Mouse (Mus musculus) heart, embryonic 13.5 days (tissue): ENCODE results near the gene Gm13277. TPM values are rescaled to one million over a fixed set of nuclear protein-coding genes. Genes with fewer than 3 reads are reported as not detected.
"Not testable (repeated sequence)": the region's sequence is repeated elsewhere in the genome, so short reads cannot be mapped to it uniquely, and the experiment has no call there.

ENCODE experiments used
- ATAC-seq: fragments of 200-750 bp; cut with Nextera tagmentation; 2 replicates; pipeline ENCODE4 v1.8.0; 2017; ENCODE audit warnings: moderate TSS enrichment; ENCODE audit not compliant: insufficient number of reproducible peaks, low FRiP score, low TSS enrichment; ENCODE audit errors: extremely low read depth
- H3K27ac ChIP-seq: fragments of 300-500 bp; sonication (generic); replicated peaks from 2 replicates; pipeline ENCODE4 v1.5.1; 2015; ENCODE audit warnings: moderate library complexity, mild to moderate bottlenecking, inconsistent platforms
- H3K27me3 ChIP-seq: fragments of 300-500 bp; sonication (generic); replicated peaks from 2 replicates; pipeline ENCODE4 v1.6.1; 2015; ENCODE audit warnings: mild to moderate bottlenecking, inconsistent platforms
- H3K36me3 ChIP-seq: fragments of 300-500 bp; sonication (generic); 2 replicates; pipeline ENCODE4 v1.6.1; 2015; ENCODE audit warnings: mild to moderate bottlenecking, inconsistent platforms
- H3K4me1 ChIP-seq: fragments of 300-500 bp; sonication (generic); 2 replicates; pipeline ENCODE4 v1.6.1; 2015; ENCODE audit warnings: inconsistent platforms
- H3K4me2 ChIP-seq: fragments of 300-500 bp; sonication (generic); 2 replicates; pipeline ENCODE4 v1.6.1; 2015; ENCODE audit warnings: inconsistent platforms, mild to moderate bottlenecking, moderate library complexity
- H3K4me3 ChIP-seq: fragments of 300-500 bp; sonication (generic); 2 replicates; pipeline ENCODE4 v1.5.1; 2015; ENCODE audit warnings: moderate library complexity, mild to moderate bottlenecking, inconsistent platforms
- H3K9ac ChIP-seq: fragments of 300-500 bp; sonication (generic); 2 replicates; pipeline ENCODE4 v1.6.1; 2015; ENCODE audit warnings: inconsistent platforms, mild to moderate bottlenecking, moderate library complexity
- H3K9me3 ChIP-seq: fragments of 300-500 bp; sonication (generic); 2 replicates; pipeline ENCODE4 v1.6.1; 2016; ENCODE audit warnings: inconsistent platforms
- WGBS: fragments of 180-500 bp; shearing (Covaris S2); methylation state at CpG from one replicate; pipeline ENCODE4 v1.1.7; 2015; ENCODE audit warnings: mixed read lengths; 5-methylcytosine and 5-hydroxymethylcytosine counted together
- polyA plus RNA-seq: library from polyadenylated mRNA; unstranded; fragments of >200 nt; fragmentation: Nextera tagmentation; extraction: Ambion mirVana; gene quantifications from 2 replicates; pipeline ENCODE4 v1.2.1, GENCODE M21; 2015

Gene Gm13277
- not detected in 2 replicates for polyA plus RNA-seq

DNA sequence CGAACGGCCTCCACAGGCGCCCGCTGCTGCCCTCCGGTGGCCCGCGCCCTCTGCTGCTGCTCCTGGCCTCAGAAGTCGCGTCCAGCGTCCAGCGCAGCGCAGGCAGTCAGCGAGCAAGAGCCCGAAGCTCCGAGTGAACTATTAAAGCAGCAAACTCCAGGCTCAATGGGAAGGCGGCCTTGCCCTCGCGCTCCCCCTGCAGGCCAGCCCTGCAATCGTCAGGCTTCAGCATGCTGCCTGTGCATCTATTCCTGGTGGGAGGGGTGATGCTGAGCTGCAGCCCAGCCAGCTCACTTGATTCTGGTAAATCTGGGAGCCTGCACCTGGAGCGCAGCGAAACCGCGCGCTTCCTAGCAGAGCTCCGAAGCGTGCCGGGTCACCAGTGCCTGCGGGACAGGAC is at the start of gene Gm13277:
TSS of gene Gm13277 (plus strand) at position 231 of the 400 bp plus-strand sequence.
- not testable (repeated sequence) for H3K27me3 ChIP-seq, H3K9ac ChIP-seq, H3K36me3 ChIP-seq, H3K9me3 ChIP-seq, H3K27ac ChIP-seq, ATAC-seq, H3K4me2 ChIP-seq, H3K4me1 ChIP-seq, H3K4me3 ChIP-seq
- WGBS: no CpG with 5 or more reads among the region's 28 CpGs

DNA sequence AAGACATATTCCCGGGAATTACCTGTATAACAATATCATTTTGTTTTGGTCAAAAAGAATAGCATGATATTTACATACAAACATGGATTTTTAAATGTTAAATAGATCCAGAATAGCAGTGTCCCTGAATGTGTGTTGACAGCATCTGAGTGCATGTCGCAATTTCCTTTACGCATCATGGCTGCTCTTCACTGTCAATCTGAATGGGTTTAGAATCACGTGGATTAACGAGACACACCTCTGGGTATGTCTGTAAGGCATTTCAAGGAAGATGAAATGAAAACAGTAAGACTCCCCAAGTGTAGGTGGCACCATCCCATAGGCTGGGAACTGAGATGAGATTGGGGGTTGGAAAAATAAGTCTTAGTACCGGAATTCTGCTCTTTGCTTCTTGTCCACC is 49.4 kb upstream of the Gm13277 start:
- 81% methylated on average over 6 of the region's 6 CpGs for WGBS
- Histone ChIP-seq H3K4me2 (no peak overlapping the region), H3K9me3 (no peaks in the 10 kb centered on the region), H3K36me3 (no peaks in the 10 kb centered on the region), H3K27ac (no peak overlapping the region), H3K27me3 (peaks cover 12% of the 10 kb centered on the region; the same call in 1 of the 2 replicates), H3K9ac (no peak overlapping the region), H3K4me3 (no peak overlapping the region), H3K4me1 (peaks cover 4% of the 10 kb centered on the region)
- no peak for ATAC-seq

DNA sequence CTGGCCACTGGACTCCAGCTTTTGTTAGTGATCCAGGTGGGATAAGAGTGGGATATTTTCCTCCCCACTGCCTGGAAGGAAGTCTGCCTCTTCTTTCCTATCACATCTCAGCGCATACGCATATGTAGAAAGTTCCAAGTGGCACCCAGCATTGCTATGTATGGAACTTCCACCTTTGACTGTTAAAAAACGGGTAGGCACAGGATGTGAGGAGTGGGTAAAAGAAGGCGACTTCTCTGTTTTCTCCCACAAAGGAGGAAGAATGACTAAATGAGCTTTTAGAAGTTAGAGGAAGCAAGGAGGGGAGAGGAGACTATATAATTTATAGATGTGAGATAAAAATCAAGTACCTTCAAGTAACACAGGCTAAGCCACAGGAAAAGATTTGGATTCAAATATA is 47.0 kb upstream of the Gm13277 start:
- H3K4me2 ChIP-seq: no peak overlapping the region
- H3K4me1 ChIP-seq: peaks cover 4% of the 10 kb centered on the region
- no peak overlapping the region for H3K9ac ChIP-seq
- H3K27ac ChIP-seq: no peak overlapping the region
- H3K36me3 ChIP-seq: no peaks in the 10 kb centered on the region
- H3K9me3 ChIP-seq: no peaks in the 10 kb centered on the region
- no peak for ATAC-seq
- 76% methylated on average over 4 of the region's 4 CpGs for WGBS
- no peak overlapping the region for H3K4me3 ChIP-seq
- H3K27me3 ChIP-seq: peaks cover 7% of the 10 kb centered on the region; the same call in 1 of the 2 replicates

DNA sequence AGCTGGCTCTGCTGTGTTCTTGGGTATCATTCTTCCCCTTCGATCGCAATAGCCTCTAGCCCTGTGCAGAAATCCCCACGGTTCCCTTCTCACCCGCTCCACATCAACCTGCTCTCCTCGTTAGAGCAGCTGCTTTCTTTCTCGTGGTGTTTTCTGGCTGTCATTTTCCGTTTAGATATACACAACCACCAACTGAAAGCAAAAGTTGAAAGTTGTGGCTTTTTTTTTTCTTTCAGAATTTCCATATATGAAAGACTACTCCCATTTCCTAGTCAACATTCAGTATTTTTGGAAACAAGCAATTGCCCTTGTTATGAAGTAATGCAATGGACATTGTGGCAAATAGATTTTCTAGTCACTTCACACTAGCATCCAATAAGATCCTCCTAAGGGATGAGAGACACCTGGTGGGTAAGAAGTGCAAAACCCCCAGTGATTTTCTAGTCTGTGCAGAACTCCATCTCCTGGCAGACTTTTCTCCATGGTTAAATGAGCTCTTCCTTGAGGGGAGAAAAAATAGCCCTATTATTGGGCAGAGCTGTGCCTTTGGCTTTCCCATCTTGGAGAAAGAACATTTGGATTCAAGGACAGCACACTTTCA is 45.6 kb upstream of the Gm13277 start:
- Histone ChIP-seq H3K27ac (no peak overlapping the region), H3K27me3 (peaks cover 7% of the 10 kb centered on the region; the same call in 1 of the 2 replicates), H3K4me1 (peaks cover 2% of the 10 kb centered on the region), H3K4me3 (no peak overlapping the region), H3K4me2 (no peak overlapping the region), H3K36me3 (no peaks in the 10 kb centered on the region), H3K9me3 (no peaks in the 10 kb centered on the region), H3K9ac (no peak overlapping the region)
- ATAC-seq: no peak
- 63% methylated on average over 7 of the region's 7 CpGs for WGBS

DNA sequence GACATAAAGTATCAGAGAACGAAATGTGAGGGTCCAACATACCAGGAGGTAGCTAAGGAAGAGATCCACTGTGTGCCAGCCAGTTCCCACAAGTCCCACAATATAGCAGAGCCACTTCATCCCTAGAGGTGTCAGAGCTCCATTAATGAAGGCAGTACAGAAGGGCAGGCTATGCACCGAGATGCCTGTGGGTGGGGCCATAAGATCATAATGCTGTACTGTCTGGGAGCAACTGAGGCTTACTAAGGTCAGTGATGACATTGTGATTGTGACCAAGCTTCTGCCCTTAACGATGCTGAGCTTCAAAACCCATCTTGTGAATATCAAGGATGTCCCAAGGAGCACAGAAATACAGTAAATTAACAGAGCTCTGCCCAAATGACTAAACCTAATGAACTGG is 44.2 kb upstream of the Gm13277 start:
- WGBS: 58% methylated on average over 3 of the region's 3 CpGs
- ATAC-seq: no peak
- no peak overlapping the region for H3K27ac ChIP-seq
- no peaks in the 10 kb centered on the region for H3K36me3 ChIP-seq
- no peak overlapping the region for H3K4me3 ChIP-seq
- peaks cover 3% of the 10 kb centered on the region; the same call in 1 of the 2 replicates for H3K27me3 ChIP-seq
- H3K9me3 ChIP-seq: no peaks in the 10 kb centered on the region
- H3K4me2 ChIP-seq: no peak overlapping the region
- H3K4me1 ChIP-seq: no peaks in the 10 kb centered on the region
- no peak overlapping the region for H3K9ac ChIP-seq

DNA sequence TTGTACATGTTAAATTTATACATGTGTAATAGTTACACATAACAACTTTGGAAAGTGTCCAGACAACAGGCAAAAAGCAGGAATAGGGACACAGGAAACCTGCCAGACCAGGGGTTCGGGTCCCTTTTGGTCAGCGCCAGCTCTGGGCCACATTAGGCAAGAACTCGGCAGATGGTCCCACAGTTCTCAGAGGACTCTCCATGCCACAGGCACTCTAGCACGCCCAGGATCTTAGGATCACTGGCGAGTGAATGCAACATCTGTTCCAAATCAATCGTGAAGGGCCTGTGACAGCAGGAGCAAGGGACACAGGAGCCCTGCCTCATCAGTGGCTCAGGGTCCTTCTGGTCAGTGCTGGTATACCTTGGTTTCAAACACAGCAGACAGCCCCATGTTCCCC is 38.5 kb upstream of the Gm13277 start:
- 56% methylated on average over 6 of the region's 6 CpGs for WGBS
- Histone ChIP-seq H3K36me3 (no peaks in the 10 kb centered on the region), H3K9me3 (no peaks in the 10 kb centered on the region), H3K27me3 (no peaks in the 10 kb centered on the region; the same call in 1 of the 2 replicates), H3K9ac (no peak overlapping the region), H3K4me1 (no peaks in the 10 kb centered on the region), H3K4me3 (no peak overlapping the region), H3K27ac (no peak overlapping the region), H3K4me2 (no peak overlapping the region)
- no peak for ATAC-seq

DNA sequence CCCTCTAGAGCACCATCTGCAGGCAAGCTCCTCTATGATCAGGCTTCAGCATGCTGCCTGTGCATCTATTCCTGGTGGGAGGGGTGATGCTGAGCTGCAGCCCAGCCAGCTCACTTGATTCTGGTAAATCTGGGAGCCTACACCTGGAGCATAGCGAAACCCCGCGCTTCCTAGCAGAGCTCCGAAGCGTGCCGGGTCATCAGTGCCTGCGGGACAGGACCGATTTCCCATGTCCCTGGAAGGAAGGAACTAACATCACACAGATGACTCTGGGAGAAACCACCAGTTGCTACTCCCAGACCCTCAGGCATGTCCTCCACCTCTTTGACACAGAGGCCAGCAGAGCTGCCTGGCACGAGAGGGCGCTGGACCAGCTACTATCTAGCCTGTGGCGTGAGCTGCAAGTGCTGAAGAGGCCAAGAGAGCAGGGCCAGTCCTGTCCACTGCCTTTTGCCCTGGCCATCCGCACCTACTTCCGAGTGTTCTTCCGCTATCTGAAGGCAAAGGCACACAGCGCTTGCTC is 33.6 kb upstream of the Gm13277 start, which contains the start of gene Gm13271:
TSS of gene Gm13271 (plus strand) at position 51 of the 523 bp plus-strand sequence.
- Histone ChIP-seq H3K27ac (peak within 1 kb of the TSS; percentile 48; the same call in 1 of the 2 replicates), H3K4me1 (peaks cover 15% of the 10 kb centered on the region)
- not testable (repeated sequence) for H3K4me2 ChIP-seq, H3K9me3 ChIP-seq, H3K36me3 ChIP-seq, H3K9ac ChIP-seq, H3K27me3 ChIP-seq, H3K4me3 ChIP-seq, ATAC-seq
- 56% methylated on average over 15 of the region's 15 CpGs for WGBS

DNA sequence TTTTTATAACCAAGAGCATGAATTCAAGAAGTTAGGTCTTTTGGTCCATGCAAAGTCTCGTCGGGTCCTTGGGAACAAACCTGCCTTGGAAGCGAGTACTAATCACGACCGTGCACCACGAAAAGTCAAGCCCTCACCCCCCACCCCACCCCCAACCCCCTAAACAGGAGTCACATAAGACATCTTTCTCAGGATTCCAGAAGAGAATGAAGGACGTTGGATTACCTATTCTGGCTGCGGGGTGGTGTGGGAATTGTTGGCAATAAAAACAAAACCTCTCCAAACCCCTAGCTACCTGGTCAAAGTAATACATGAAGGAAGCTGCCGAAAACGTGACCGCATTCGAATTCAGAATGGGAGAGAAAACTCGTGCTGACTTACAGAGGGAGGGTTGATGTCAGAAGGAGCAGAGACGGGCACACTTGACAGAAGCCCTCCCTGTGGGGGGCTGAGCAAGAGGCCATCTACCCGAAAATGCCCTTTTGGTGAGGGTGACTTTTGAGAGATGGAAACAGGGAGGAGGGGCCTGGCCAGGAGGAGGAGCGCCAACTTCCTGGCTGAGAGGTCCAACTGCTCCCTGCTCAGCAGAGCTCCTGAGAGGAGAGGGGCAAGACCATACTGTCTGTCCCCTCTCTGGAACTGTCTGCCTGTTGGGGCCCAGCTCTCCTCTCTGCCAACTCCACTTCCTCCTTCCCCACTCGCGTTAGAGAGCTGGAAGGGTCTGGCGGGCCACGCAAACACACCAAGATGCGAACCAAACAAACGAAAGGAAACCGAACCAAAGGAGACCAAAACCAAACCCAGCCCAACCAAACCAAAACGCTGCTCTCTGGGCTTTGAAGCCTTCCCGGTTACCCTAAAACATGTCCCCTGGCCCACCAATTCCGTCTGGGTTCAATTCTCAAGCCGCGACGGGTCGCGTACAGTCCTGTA is 31.6 kb upstream of the Gm13277 start:
- Histone ChIP-seq H3K4me2 (peak overlapping the region; percentile 77), H3K4me3 (peak overlapping the region; percentile 60), H3K9ac (peak overlapping the region; percentile 89), H3K4me1 (peaks cover 15% of the 10 kb centered on the region), H3K27ac (peak overlapping the region; percentile 95)
- not testable (repeated sequence) for H3K27me3 ChIP-seq, ATAC-seq, H3K9me3 ChIP-seq, H3K36me3 ChIP-seq
- 9% methylated on average over 29 of the region's 31 CpGs for WGBS

DNA sequence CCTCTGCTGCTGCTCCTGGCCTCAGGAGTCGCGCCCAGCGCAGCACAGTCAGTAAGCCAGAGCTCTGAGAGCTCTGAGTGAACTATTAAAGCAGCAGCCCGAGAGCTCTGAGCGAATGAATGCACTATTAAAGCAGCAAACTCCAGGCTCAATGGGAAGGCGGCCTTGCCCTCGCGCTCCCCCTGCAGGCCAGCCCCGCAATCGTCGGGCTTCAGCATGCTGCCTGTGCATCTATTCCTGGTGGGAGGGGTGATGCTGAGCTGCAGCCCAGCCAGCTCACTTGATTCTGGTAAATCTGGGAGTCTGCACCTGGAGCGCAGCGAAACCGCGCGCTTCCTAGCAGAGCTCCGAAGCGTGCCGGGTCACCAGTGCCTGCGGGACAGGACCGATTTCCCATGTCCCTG is 30.8 kb upstream of the Gm13277 start:
- not testable (repeated sequence) for H3K36me3 ChIP-seq, H3K27me3 ChIP-seq, H3K9me3 ChIP-seq
- H3K9ac ChIP-seq: peak overlapping the region; percentile 89; the same call in 1 of the 2 replicates
- peak overlapping the region; percentile 95 for H3K27ac ChIP-seq
- H3K4me3 ChIP-seq: peak overlapping the region; percentile 60
- H3K4me1 ChIP-seq: peaks cover 15% of the 10 kb centered on the region
- peak overlapping the region; percentile 77 for H3K4me2 ChIP-seq
- peak; percentile 97 for ATAC-seq
- under 1% methylated on average over 21 of the region's 21 CpGs for WGBS

DNA sequence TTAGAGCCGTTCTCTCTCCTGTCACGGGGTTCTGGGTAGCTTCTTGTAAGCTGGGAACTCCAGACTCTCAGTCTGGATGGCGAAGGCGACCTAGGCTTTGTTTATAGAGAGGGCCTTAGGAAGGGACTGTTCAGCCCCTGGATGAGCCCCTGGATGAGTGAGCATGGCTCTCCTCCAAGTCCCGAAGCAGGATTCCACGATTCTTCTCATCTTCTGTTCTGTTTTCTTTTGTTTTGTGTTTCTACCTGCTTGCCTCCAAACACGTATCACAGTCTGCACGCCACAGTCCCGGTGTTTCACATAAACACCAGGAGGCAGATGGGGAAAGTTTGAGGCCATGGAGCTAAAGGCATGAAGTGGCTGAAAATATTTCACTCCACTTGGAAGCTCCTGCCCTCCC is 29.7 kb upstream of the Gm13277 start:
- 77% methylated on average over 9 of the region's 9 CpGs for WGBS
- ATAC-seq, H3K36me3 ChIP-seq, H3K4me3 ChIP-seq, H3K27ac ChIP-seq, H3K9me3 ChIP-seq, H3K4me2 ChIP-seq, H3K9ac ChIP-seq, H3K27me3 ChIP-seq: not testable (repeated sequence)
- H3K4me1 ChIP-seq: peaks cover 15% of the 10 kb centered on the region

DNA sequence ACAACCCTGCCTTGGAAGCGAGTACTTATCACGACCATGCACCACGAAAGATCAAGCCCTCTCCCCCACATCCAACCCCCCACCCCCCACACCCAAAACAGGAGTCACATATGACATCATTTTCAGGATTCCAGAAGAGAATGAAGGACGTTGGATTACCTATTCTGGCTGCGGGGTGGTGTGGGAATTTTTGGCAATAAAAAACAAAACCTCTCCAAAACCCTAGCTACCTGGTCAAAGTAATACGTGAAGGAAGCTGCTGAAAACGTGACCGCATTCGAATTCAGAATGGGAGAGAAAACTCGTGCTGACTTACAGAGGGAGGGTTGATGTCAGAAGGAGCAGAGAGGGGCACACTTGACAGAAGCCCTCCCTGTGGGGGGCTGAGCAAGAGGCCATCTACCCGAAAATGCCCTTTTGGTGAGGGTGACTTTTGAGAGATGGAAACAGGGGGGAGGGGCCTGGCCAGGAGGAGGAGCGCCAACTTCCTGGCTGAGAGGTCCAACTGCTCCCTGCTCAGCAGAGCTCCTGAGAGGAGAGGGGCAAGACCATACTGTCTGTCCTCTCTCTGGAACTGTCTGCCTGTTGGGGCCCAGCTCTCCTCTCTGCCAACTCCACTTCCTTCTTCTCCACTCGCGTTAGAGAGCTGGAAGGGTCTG is 28.7 kb upstream of the Gm13277 start, which contains the start of gene Gm13283:
TSS of gene Gm13283 (plus strand) at position 510 of the 659 bp plus-strand sequence.
- peak within 1 kb of the TSS; percentile 44 for H3K4me3 ChIP-seq
- H3K9ac ChIP-seq: peak within 1 kb of the TSS; percentile 73; the same call in 1 of the 2 replicates
- not testable (repeated sequence) for H3K9me3 ChIP-seq, ATAC-seq, H3K36me3 ChIP-seq, H3K27me3 ChIP-seq
- 20% methylated on average over 10 of the region's 14 CpGs for whole genome bisulfite sequencing
- peak within 1 kb of the TSS; percentile 65 for H3K27ac ChIP-seq
- peaks cover 15% of the 10 kb centered on the region for H3K4me1 ChIP-seq
- H3K4me2 ChIP-seq: peak within 1 kb of the TSS; percentile 56
